Mouse (Mus musculus): Measurements from ENCODE around the gene Pigt.

The Pigt gene

DNA sequence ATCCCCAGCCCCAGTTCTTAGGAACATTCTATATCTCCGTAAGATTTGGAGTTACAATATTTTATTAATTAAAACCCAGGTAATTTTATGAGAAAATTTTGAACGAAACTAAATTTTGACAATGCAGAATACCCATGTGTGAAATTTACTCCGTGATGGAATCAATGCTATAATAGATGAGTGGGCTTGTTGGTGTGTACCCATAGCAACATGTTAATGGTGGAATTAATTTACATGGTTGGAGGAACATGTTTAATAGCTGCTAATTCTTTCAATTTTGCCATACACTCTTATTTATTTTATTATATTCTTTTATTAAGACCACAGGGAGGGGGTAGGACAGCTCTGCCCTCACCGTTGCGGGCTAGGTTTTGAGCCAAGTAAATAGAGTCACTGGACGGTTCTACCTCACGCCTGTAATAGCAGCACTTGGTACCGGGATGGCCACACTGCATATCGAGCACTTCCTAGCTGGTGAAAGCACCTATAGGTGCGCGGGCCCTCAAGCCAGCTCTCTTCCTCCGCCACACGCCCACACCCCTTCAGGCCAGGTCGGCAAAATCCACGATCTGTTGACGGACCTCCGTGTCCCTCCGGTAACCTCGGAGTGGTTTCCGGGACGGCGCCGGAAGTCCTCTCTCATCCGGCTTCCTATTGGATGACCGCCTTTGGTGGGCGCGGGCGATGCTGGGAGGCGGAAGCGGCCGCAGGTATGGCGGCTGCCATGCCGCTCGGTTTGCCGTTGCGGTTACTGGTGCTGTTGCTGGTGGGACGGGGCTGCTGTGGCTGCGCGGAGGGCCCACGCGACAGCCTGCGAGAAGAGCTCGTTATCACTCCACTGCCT lies at the start of gene Pigt:
Gene Pigt, plus strand, starts transcription at position 674 of the 844 bp plus-strand sequence.
- DNase-seq (ENCODE audit: low spot score in 2 of 2) = peak; percentile 87

DNA sequence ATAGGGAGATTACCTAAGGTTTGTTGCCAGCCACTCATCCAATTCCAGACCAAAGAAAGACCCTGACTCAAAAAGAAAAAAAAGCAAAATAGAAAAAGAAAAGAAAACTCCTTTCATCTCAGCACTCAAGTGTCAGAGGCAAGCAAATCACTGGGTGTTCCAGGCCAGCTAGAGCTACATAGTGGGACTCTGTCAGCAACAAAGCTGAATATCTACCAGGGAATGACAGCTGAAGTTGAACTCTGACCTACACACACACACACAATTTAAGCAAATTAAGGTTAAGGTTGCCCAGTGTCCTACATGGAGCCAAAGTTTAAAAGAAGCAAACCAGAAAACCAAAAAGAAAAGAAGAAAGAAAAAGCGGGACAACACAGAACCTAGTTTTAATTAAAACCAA lies 49.2 kb upstream of the Pigt start:
- DNase-seq (ENCODE audit: low spot score in 2 of 2) = no peak

DNA sequence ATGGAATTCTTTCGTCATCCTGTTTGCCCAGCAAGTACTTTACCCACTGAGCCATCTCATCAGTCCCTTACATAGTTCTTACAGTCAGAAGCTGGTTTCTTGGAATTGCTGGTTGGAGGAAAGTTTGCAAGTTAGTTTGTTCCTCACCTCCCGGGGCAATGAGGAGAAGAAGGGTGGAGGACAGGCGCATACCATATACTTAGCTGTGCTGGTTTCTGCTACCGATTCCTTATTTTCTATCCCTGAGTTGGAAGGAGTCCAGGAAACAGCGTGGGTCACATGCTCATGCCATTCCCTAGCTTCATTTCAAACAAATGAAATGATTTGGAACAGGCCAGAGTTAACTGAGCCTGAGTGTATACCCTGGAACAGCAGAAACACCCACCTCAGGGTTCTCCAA lies 48.4 kb upstream of the Pigt start:
- DNase-seq (ENCODE audit: low spot score in 2 of 2) = no peak

DNA sequence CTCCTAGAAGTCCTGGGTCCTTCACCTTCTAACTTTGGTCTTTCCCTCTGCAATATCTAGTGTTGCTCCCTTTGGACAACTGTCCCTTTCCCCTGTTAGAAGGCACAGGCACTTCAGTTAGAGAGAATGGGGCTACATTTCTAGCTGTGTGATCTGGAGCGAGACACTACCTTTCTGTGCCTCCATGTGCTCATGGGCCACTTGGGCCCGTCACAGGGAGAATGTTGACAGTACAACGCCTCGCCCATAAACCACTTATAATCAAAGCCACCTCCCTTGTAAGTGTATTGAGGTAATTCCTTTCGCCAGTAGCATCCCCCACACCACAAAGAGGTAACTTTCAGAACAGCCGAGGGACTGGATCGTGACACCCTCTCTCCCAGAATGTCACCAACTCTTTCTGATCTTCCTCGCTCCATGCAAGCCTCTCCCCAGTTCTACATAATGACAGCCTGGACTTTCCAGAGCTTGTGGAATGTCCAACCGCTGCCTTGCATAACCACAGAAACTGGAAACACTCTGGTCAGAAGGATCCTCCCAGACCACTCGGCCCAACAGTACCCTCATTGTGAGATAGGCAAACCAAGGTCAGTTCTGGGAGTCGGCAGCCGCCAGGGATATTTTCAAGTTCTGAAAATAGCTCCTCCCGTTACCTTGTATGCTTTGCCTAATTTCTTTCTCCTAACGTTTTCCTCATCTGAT lies 47.8 kb upstream of the Pigt start:
- DNase-seq (ENCODE audit: low spot score in 2 of 2) = no peak

DNA sequence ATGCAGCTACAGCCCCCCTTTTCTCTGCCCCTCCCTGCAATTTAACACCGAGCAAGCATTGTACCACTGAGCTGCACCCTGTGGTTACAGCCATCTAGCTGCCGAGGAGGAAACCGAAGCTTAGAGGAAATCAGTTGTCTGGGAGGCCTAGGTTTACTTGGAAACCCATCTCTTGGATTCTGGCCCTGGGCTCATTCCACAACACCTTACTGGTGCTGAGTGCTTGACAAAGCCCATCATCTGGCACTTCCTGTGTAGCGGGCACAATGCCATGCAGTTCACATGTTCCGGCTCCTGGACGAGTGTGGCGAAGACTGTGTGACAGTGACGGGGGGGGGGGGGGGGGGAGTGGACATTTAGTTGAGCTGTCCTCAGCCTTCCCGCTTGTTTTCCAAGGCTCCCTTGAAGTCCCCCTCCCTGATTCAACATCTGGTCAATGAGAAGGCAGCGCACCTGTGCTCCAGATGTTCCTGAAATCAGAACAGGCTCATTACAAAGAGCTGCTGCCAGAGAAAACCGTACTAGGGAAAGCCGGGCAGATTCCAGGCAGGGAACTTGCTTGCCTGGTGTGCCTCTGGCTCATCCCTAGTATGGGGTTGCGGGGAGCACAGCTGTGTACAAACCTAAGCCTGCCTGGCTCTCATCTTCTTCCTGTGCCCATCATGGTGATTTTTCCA lies 45.2 kb upstream of the Pigt start:
- DNase-seq (ENCODE audit: low spot score in 2 of 2) = peak; percentile 36 to 72

DNA sequence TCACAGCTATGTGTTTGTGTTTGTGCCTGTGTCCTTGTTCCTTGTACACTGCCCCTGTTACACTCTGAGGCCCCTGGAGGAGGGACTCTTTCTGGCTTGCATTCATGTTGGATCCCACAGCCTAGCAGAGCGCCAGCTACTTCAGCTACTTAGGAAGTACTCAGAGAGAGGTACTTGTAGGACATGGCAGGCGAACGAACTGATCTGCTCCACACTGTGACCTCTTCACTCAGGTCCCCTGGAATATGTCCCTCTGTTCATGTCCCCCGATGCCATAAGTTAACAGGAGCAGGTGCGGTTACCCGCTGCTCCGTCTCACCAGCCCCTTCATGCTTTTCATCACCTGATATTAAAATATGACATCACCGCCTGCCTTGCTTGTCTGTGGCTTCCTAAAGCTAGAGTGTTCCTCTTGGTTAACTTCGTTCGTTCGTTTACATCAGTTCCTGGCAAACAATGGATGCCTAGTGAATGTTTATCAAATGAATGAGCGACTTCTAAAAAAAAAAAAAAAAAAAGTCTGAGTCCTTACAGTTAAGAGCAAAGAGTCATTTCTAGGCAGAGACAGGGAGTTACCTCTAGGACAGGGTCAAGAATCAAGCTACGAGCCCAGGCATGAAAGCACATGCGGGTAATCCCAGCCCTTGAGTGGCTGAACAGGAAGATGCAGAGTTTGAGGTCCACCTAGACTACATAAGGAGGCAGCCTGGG lies 44.1 kb upstream of the Pigt start:
- peak; percentile 52 to 65 for DNase-seq (ENCODE audit: low spot score in 2 of 2)

DNA sequence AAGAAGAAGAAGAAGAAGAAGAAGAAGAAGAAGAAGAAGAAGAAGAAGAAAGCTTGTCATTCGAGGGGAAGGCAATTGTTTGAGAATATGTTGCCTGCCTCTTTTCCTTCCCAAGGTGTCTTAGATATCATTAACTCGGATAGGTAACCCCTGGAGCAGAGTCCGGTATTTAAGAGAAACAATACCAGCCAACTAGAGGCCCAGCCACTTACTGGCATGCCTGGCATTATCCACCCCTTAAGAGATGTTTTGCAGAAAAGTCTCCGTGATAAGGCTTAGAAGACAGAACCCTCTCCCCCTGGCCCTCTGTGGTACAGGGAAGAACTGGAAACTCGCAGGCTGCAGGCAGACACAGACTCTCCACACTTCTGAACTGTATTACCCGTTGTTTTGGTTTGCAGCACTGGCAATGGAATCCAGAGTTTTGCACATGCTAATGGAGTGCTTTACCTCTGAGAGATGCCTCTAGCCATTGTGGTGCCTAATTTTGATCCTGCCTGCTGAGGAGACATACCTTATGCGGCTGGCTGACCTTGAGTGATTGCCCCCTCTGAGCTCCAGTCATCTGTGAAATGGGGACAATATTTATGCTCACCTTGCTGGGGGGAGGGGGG lies 43.3 kb upstream of the Pigt start:
- no peak for DNase-seq (ENCODE audit: low spot score in 2 of 2)

DNA sequence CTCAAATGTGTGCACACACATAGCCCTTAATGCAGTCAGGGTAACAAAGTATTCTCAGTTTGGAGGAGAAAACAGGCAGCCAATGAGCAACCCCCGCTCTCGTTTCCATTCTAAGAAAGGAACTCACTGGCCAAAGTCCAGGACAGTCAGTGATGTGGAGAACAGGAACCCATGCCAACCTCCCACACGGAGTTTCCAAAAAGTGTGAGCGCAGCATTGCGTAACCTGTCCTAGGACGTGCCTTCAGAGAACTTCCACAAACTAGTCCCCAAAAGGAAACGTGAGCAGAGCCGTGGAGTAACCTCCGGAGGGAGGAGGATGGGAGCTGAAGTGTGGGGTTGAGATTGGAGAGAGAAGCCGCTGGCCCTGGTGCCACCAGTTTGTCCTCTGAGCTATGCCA lies 42.5 kb upstream of the Pigt start:
- peak; percentile 87 to 92 for DNase-seq (ENCODE audit: low spot score in 2 of 2)

DNA sequence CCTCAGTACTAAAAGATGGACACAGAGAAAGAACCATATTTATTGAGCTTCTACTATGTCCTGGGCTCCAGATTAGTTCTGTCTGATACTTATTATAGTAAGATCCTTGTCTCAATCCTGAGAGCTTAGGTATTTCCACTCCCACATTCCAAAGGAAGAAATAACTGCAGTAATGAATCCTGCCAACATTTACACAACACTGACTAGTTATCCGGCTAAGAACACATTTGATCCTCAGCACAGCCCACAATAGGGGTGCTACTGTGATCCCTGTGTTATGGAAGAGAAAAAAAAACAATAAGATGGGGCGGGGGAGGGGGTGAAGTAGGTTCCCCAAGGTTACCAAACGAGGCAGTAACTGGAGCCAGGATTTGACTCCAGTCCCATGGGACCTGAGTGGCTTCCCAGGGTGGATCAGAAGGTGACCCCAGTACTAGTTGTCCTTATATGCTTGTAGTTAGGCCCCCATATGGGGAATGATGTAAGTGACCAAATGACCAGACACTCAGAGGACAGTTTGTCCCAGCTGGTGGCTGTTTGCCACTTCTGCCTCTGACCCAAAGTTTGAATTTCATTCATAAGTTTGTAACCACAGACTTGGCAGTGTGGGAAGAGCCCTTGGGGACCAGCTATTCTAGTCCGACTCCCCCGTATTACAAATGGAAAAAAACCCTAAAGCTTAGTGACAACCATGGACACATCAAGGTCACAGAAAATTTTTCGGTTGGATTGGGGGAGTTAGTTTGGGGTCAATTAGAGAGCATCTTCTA lies 41.7 kb upstream of the Pigt start:
- peak; percentile 71 to 76 for DNase-seq (ENCODE audit: low spot score in 2 of 2)

DNA sequence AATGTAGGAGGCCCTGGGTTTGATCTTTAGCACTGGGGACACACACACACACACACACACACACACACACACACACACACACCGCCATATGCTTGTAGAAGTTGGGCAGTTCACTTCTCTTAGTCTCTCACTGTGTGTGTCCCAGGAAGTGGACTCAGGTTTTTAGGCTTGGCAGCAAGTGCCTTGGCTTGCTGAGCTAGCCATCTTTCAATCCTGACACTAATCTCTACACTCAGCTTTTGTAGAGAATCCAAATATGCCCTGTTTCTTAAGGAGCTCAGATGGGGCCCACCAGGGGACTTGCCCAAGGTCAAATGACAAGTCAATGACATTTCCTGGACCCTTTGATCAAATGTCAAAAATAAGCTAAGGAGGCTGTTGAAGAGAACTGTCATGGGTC lies 40.9 kb upstream of the Pigt start:
- DNase-seq (ENCODE audit: low spot score in 2 of 2) = no peak

DNA sequence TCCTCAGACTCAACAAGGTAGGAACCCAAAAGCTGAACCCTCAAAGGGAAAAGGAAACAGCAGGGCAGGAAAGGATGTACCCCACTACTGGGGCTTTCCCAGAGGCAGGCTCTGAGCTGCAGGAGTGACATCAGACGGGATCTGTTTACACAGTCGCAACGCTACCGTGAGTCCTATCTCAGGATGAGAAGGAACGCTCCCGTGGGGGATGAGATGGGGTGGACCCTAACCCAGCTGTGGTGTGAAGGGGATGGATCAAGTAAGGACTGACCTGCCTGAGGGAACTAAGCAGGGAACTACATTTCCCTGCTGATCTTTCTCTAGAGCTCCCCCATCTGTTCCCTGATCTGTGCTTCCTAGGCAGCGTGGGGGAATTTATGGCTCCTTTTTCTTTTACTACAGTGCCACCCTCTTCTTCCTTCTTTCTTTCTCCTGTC lies 40.4 kb upstream of the Pigt start, which contains the start of gene Sys1:
Gene Sys1, plus strand, starts transcription at position 101 of the 437 bp plus-strand sequence.
- peak in 1 of 2 experiments; percentile 34 for DNase-seq (ENCODE audit: low spot score in 2 of 2)

DNA sequence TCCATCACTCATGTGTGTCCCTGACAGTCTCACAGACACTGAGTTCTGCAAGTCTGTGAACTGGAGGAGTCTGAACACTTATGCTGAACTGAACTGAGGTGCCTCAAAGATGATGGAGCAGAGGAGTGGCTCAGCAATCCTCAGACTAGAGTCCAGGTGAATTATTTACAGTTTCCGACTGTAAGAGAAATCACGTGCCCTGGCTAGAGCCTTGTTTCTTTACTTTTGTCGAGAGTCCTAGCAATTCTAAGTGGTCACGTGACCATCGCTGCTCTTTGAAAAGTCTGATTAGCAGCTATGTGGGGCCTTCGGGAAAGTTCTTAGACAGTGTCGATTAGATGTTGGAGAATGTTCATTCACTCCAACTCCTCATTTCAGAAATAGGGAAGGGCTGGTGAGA lies 39.4 kb upstream of the Pigt start:
- no peak for DNase-seq (ENCODE audit: low spot score in 2 of 2)

DNA sequence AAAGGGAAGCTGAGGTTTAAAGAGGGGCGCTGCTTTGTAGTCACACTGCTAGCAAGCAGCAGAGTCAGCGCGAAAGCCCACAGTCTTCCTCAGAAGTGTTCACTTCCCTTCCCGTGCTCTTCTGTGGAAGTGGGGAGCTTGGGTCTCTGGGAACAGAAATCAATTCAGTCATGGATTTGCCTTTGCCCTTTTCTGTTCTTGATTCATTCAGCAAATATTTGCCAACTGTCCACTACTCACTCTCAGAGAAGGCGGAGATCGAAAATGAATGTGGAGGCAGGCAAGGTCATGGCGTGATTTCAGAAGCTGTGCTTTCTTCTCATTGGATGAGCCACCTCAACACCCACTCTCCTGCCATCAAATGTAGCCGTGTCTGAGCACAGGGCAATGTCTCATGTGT lies 38.8 kb upstream of the Pigt start:
- DNase-seq (ENCODE audit: low spot score in 2 of 2) = no peak

DNA sequence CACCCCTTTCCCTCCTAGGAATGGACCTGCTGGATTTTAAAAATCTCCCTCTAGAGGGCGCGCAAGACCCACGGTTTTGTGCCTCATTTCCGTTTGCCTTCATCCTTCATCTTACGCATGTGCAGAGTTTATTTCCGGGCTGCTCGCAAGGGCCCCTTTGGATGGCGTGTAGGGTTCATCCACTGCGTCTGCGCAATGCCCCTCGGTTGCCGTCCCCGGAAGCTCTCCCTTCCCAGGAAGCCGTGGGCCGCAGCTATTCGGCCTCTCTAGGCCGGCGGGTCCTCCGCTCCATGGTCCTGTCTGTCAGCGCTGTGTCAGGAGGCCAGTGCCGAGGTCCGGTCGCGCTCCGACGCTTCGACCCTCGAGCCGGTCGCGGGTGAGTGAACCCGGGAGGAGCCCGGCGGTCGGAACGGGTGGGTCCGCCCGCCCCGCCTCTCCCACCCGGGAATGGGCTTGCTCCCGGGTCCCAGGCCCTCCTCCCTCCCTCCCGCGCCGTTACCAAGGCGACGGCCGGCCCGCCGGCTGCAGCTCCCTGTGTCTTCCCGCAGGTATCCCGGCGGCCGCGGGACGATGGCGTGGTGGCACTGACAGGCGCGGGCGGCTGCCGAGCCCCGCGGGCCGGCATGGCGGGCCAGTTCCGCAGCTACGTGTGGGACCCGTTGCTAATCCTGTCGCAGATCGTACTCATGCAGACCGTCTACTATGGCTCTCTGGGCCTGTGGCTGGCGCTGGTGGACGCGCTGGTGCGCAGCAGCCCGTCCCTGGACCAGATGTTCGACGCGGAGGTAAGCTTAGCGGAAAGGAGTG lies 36.4 kb upstream of the Pigt start, which contains the start of gene Gm20458:
Gene Gm20458, plus strand, starts transcription at position 223 of the 807 bp plus-strand sequence.
- peak; percentile 97 to 98 for DNase-seq (ENCODE audit: low spot score in 2 of 2)

DNA sequence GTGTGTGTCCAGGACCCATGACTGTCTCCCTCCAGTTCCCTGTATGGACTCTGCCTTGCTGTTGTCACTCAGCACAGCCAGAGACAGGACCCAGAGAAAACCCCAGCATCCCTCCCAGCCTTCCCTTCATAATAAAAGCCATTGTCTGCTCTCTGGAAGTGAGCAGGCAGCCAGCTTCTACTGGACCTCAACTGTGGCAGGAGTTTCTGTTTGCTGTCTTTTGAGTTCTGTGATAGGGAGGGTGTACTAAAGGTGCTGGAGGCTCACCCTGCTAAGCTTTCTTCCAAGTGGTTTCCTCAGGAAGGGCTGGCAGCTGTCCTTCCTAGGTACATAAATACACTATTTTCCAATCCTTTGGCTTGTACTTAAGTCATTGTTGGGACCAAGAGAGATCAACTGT lies 32.2 kb upstream of the Pigt start:
- DNase-seq (ENCODE audit: low spot score in 2 of 2) = no peak

DNA sequence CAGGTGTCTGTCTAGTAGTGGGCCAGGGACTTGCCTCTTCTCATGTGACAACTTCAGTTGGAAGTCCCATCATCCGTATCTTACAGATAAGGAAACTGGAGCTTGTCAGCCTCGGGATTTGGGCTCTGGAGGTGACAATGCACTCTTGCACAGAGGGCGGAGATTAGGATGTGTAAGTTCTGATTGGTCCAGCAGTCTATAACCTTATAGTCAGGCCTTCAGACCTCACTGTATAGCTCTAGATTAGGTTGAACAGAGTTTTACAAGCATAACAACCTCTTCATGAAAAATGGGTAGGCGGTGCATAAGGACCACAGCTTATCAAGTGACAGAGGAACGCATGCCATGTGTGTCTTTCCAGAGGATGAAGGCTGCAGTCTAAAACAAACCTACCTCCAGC lies 30.5 kb upstream of the Pigt start:
- DNase-seq (ENCODE audit: low spot score in 2 of 2) = no peak

DNA sequence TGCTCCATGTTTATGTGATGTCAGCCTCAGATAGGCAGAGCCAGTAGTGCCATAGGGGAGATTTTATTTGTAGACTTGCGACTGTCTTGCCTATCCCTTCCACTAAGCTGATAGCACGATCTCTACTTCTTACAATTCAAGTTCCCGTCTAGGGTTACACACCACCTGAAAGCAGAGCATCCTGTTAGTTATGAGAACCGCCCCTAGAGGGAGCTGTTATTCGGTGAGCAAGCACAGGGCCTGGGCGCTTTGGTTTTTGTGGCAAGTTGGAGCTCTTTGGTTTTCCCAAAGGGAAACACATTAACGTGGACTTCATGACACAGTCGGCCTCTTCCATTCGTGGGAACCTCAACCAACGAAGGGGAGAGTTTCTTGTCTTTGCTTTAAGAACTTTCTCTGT lies 27.1 kb upstream of the Pigt start:
- no peak for DNase-seq (ENCODE audit: low spot score in 2 of 2)

DNA sequence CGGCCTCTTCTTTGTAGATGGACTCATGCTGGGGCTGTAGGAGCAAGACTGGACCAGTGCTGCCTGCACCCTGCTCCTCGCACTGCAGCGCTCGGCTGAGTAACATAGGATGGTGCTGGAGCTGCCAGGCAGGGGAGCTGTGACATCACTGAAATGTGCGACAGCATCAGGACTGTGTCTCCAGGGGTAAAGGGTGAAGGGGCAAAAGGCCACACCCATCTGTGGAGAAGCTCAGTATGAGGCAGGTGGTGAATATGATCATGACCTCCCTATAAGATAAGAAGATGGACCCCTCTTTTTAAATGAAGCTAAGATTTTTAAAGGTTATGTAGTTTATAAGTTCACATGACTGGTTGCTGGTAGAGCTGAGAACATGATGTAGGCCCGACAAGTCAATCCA lies 23.7 kb upstream of the Pigt start, which contains the start of gene Trp53tg5:
Gene Trp53tg5, minus strand, starts transcription at position 101 of the 400 bp plus-strand sequence.
- no peak for DNase-seq (ENCODE audit: low spot score in 2 of 2)

DNA sequence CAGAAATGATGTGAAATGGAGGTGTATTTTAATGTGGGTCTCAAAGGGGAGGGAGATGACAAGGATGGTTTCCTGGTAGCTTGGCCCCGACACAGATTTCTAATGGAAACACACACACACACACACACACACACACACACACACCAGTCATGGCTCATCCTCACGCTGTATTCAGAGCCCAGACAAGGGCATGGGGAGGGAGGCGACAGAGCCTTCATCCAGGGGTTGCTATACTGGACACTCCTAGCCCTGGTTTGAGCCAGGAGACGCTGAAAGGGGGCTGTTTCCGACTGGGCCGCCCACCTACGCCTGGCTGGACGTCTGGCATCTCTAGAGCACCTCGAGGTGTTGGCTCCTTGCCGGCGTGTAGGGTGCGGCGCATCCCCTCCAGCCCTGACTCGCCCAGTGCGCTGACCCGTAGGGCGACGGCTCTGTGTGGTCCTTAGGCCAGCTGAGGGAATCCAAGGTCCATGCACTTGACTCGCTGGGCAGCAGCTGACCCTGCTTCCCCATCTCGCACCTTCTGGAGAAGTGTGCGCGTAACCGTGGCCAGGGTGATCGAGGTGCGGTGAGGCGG lies 11.6 kb upstream of the Pigt start, which contains the start of gene Dbndd2:
Gene Dbndd2, plus strand, starts transcription at position 426 of the 577 bp plus-strand sequence.
- peak; percentile 57 to 65 for DNase-seq (ENCODE audit: low spot score in 2 of 2)

Measured in heart, adult 9 months (tissue).